Mouse (Mus musculus) kidney, adult 2 months (tissue): ENCODE results near the gene Prdm2. TPM values are rescaled to one million over a fixed set of nuclear protein-coding genes. Genes with fewer than 3 reads are reported as not detected.
A peak's percentile ranks its signal among the peaks of the same experiment; 100 is the strongest.

ENCODE experiments used
- DNase-seq: peaks from one replicate; pipeline ENCODE4 v3.0.0; 2021
- H3K27ac ChIP-seq: fragments of 200-500 bp; 2 replicates; pipeline ENCODE4 v1.5.1; 2012; ENCODE audit warnings: low read depth, low read length, control low read depth, inconsistent platforms; ENCODE audit not compliant: insufficient read depth
- H3K27me3 ChIP-seq: fragments of 200-500 bp; replicated peaks from 2 replicates; pipeline ENCODE4 v1.6.1; 2012; ENCODE audit warnings: mild to moderate bottlenecking, moderate library complexity, low read length, inconsistent platforms; ENCODE audit not compliant: control insufficient read depth, insufficient read depth
- H3K36me3 ChIP-seq: fragments of 200-500 bp; 2 replicates; pipeline ENCODE4 v1.6.1; 2012; ENCODE audit warnings: mild to moderate bottlenecking, moderate library complexity, low read length, inconsistent platforms; ENCODE audit not compliant: control insufficient read depth, insufficient read depth
- H3K4me1 ChIP-seq: fragments of 200-500 bp; 2 replicates; pipeline ENCODE4 v1.6.1; 2011; ENCODE audit warnings: low read length; ENCODE audit not compliant: control insufficient read depth, insufficient read depth
- H3K4me3 ChIP-seq: fragments of 200-500 bp; 2 replicates; pipeline ENCODE4 v1.5.1; 2011; ENCODE audit warnings: mild to moderate bottlenecking, low read depth, low read length, control low read depth; ENCODE audit not compliant: insufficient read depth
- CTCF ChIP-seq: fragments of 200-500 bp; conservative IDR thresholded peaks from 2 replicates; pipeline ENCODE4 v1.5.1; 2011; ENCODE audit warnings: low read depth, mild to moderate bottlenecking, control low read depth, low read length, moderate library complexity, mixed read lengths; ENCODE audit not compliant: insufficient read depth, insufficient read length
- POLR2A ChIP-seq: fragments of 200-500 bp; IDR thresholded peaks from one replicate; pipeline ENCODE4 v1.6.1; 2011; ENCODE audit warnings: low read depth, low read length, control low read depth
- WGBS: fragments of 180-500 bp; shearing (Covaris S2); methylation state at CpG from one replicate; pipeline ENCODE4 v1.1.7; 2018; 5-methylcytosine and 5-hydroxymethylcytosine counted together
- polyA plus RNA-seq: library from polyadenylated mRNA; depleted of rRNA; stranded (reverse); fragments of >200 nt; gene quantifications from 2 replicates; pipeline ENCODE4 v1.2.3, GENCODE M21; 2012

Prdm2 gene
- polyA plus RNA-seq, 1 experiment: 13.9 TPM

DNA sequence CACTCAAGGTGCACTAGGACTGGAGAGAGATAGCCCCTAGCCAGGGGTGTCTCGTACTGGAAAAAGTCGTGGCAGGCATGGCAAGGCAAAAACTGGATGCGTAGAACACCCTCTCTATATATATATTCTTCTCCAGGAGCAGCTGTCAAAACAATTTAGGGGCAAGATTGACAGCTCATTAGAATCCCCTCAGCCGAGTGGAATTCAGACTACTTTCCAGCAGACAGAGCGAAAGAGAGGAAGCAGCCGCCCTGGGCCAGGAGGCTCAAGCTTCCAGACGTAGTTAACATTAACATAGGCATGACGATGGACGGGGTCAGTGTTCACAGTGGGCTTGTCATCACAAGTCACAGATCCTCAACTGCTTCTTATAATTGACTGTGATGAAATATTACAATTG, 13.1 kb upstream of the Prdm2 start:
- WGBS: 65% methylated on average over 9 of the region's 9 CpGs
- Histone ChIP-seq H3K4me3 (no peak overlapping the region), H3K27ac (no peak overlapping the region), H3K36me3 (no peaks in the 10 kb centered on the region), H3K27me3 (no peaks in the 10 kb centered on the region), H3K4me1 (no peaks in the 10 kb centered on the region)
- no peak for TF ChIP-seq CTCF
- no peak for TF ChIP-seq POLR2A
- no peak for DNase-seq

DNA sequence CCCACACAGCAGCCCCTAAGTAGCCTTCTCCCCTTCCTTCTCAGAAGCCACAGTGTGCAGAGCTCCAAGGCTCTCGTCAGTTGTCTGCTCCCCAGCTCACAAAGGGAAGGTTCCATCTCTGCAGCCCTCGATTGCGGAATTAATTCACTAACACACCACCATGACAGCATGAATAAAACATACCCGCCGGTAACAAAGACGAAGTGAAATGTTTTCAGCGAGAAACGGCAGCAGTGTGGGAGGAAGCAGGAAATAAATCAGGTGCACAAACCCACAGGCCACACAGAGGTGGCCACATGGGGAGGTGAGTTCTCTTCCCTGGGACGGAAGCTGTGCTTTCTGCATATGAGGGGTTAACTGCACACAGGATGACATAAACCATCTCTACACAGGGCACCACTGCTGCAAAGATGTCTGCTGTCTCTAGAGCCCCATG, 6.5 kb upstream of the Prdm2 start:
- TF ChIP-seq CTCF: no peak
- no peak for TF ChIP-seq POLR2A
- Histone ChIP-seq H3K27me3 (no peaks in the 10 kb centered on the region), H3K36me3 (no peaks in the 10 kb centered on the region), H3K4me1 (no peaks in the 10 kb centered on the region), H3K27ac (no peak overlapping the region), H3K4me3 (no peak overlapping the region)
- 27% methylated on average over 9 of the region's 9 CpGs for WGBS
- DNase-seq: no peak

DNA sequence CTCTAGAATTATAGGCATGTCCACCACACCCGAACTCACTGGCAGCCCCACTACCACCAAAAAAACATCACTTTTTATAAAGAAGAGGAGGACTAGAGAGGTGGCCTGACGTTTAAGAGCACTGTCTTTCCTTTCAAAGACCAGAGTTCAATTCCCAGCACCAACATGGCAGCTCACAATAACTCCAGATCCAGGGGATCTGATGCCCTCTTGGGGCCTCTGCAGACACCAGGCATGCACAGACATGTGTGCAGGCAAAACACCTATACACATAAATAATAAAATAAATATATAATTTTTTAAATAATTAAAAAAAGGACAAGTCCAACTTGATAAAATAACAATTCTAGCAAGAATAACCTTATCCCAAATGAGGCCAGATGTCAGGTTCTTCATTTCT, 6.1 kb upstream of the Prdm2 start:
- DNase-seq: no peak
- H3K27ac ChIP-seq: no peak overlapping the region
- 93% methylated on average over 2 of the region's 2 CpGs for WGBS
- no peaks in the 10 kb centered on the region for H3K27me3 ChIP-seq
- H3K4me1 ChIP-seq: no peaks in the 10 kb centered on the region
- H3K4me3 ChIP-seq: no peak overlapping the region
- TF ChIP-seq CTCF (no peak), POLR2A (no peak)
- no peaks in the 10 kb centered on the region for H3K36me3 ChIP-seq

DNA sequence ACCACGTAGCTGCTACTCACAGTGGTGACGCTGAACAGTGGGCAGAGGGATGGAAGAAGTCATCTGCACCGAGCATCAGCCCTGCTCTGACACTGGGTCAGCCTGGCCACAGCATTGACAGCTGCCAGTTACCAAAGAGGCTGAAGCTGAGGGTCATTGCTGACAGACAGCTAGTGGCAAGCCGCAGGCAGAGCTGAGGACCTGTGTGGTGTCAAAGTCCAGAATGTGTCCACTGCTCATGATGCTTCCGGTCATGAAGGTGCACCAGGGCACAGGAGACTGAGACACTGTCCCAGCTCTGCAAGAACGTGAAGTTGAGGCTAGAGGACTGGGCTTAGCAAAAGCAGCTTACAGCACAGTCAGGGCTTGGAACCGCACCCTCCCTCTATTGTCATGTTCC, 4.4 kb upstream of the Prdm2 start:
- WGBS: 75% methylated on average over 7 of the region's 7 CpGs
- peak; percentile 20 for DNase-seq

GRCm38 (mm10) chr4:143214221-143214797, 1.5 kb upstream of the Prdm2 start:
- Histone ChIP-seq H3K4me1 (peaks cover 15% of the 10 kb centered on the region), H3K27ac (no peak overlapping the region), H3K4me3 (no peak overlapping the region), H3K36me3 (no peaks in the 10 kb centered on the region), H3K27me3 (no peaks in the 10 kb centered on the region)
- TF ChIP-seq POLR2A (no peak), CTCF (no peak)
- 86% methylated on average over 3 of the region's 3 CpGs for WGBS
- DNase-seq: no peak

More for the DNA sequence above, 4.4 kb upstream of the Prdm2 start:
- Histone ChIP-seq H3K4me3 (no peak overlapping the region), H3K36me3 (no peaks in the 10 kb centered on the region), H3K4me1 (peaks cover 5% of the 10 kb centered on the region), H3K27ac (no peak overlapping the region), H3K27me3 (no peaks in the 10 kb centered on the region)
- TF ChIP-seq CTCF (no peak), POLR2A (no peak)

GRCm38 (mm10) chr4:143213571-143213970, 776 bp upstream of the Prdm2 start:
- peaks cover 15% of the 10 kb centered on the region for H3K4me1 ChIP-seq
- TF ChIP-seq CTCF (no peak), POLR2A (no peak)
- H3K27ac ChIP-seq: no peak overlapping the region
- no peaks in the 10 kb centered on the region for H3K27me3 ChIP-seq
- no peak for DNase-seq
- no peaks in the 10 kb centered on the region for H3K36me3 ChIP-seq
- no peak overlapping the region for H3K4me3 ChIP-seq
- WGBS: 92% methylated on average over 4 of the region's 4 CpGs

DNA sequence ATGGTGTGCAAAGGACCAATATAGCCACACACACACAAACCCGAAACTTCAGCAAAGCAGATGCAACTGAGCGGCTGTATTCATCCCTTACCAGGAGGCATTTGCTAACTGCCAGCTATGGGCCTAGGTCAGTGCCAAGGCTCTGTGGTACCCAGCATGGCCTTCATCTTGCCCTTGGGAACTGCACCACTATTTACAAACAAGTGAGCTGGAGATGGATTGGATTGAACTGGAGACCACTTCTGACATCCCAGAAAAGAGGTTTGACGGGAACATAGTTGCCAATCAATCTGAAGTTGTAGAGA, 332 bp upstream of the Prdm2 start:
- TF ChIP-seq CTCF: no peak
- no peak for TF ChIP-seq POLR2A
- peak overlapping the region; percentile 62 for H3K4me3 ChIP-seq
- H3K36me3 ChIP-seq: no peaks in the 10 kb centered on the region
- peak overlapping the region; percentile 79 for H3K27ac ChIP-seq
- WGBS: 98% methylated on average over 3 of the region's 3 CpGs
- DNase-seq: no peak
- H3K4me1 ChIP-seq: peaks cover 15% of the 10 kb centered on the region
- H3K27me3 ChIP-seq: no peaks in the 10 kb centered on the region

- DNase-seq: peak; percentile 34
- H3K4me1 ChIP-seq: peaks cover 15% of the 10 kb centered on the region
- peak overlapping the region; percentile 62 for H3K4me3 ChIP-seq
- TF ChIP-seq POLR2A: no peak
- TF ChIP-seq CTCF: no peak
- H3K36me3 ChIP-seq: no peaks in the 10 kb centered on the region
- H3K27me3 ChIP-seq: no peaks in the 10 kb centered on the region
- WGBS: 4% methylated on average over 43 of the region's 43 CpGs
- H3K27ac ChIP-seq: no peak overlapping the region
Observed at GRCm38 (mm10) chr4:143211584-143212340, 1.0 kb downstream of the Prdm2 start.
